Mouse (Mus musculus) kidney, postnatal 25 days (tissue): ENCODE data around the gene Fam131b.

ENCODE experiments used
- DNase-seq, 2 experiments: peaks; one replicate each; pipeline ENCODE4 v3.0.0; 2021; ENCODE audit warnings: mixed read lengths in 2 of 2

Fam131b gene

GRCm38 (mm10) chr6:42324482-42325267 lies at the start of gene Fam131b:
Gene Fam131b, minus strand, starts transcription at chr6:42324643.
- peak in 1 of 2 experiments; percentile 38 for DNase-seq

GRCm38 (mm10) chr6:42373669-42374430 lies 49.4 kb upstream of the Fam131b start:
- DNase-seq, result peak in 1 of 2 experiments; percentile 40

- DNase-seq, result peak; percentile 74 to 87
Observed at GRCm38 (mm10) chr6:42372816-42373547, 48.5 kb upstream of the Fam131b start, which contains the start of gene Epha1. Gene Epha1, minus strand, starts transcription at chr6:42373268.

GRCm38 (mm10) chr6:42372421-42372815 lies 48.0 kb upstream of the Fam131b start:
- peak in 1 of 2 experiments; percentile 31 for DNase-seq

GRCm38 (mm10) chr6:42372001-42372400 lies 47.6 kb upstream of the Fam131b start:
- peak in 1 of 2 experiments; percentile 25 for DNase-seq

- DNase-seq, result peak in 1 of 2 experiments; percentile 34
Observed at GRCm38 (mm10) chr6:42370630-42371363, 46.4 kb upstream of the Fam131b start.

- peak; percentile 66 to 77 for DNase-seq
Observed at GRCm38 (mm10) chr6:42369870-42370269, 45.4 kb upstream of the Fam131b start.

GRCm38 (mm10) chr6:42365215-42365614 lies 40.8 kb upstream of the Fam131b start:
- no peak for DNase-seq

GRCm38 (mm10) chr6:42364607-42365006 lies 40.2 kb upstream of the Fam131b start:
- DNase-seq, result peak in 1 of 2 experiments; percentile 23

- peak in 1 of 2 experiments; percentile 25 for DNase-seq
Observed at GRCm38 (mm10) chr6:42364066-42364465, 39.6 kb upstream of the Fam131b start.

GRCm38 (mm10) chr6:42362974-42363373 lies 38.5 kb upstream of the Fam131b start:
- DNase-seq, result no peak

GRCm38 (mm10) chr6:42362497-42362896 lies 38.1 kb upstream of the Fam131b start:
- DNase-seq, result peak in 1 of 2 experiments; percentile 19

GRCm38 (mm10) chr6:42362074-42362473 lies 37.6 kb upstream of the Fam131b start:
- DNase-seq, result peak in 1 of 2 experiments; percentile 17

- DNase-seq, result peak in 1 of 2 experiments; percentile 21
Observed at GRCm38 (mm10) chr6:42361041-42361895, 36.8 kb upstream of the Fam131b start.

GRCm38 (mm10) chr6:42360231-42360840 lies 35.9 kb upstream of the Fam131b start:
- peak in 1 of 2 experiments; percentile 32 for DNase-seq

- DNase-seq, result peak in 1 of 2 experiments; percentile 27
Observed at GRCm38 (mm10) chr6:42359364-42360147, 35.1 kb upstream of the Fam131b start.

- DNase-seq, result peak in 1 of 2 experiments; percentile 30
Observed at GRCm38 (mm10) chr6:42358901-42359300, 34.5 kb upstream of the Fam131b start.

- DNase-seq, result peak in 1 of 2 experiments; percentile 31
Observed at GRCm38 (mm10) chr6:42357901-42358300, 33.5 kb upstream of the Fam131b start.

- DNase-seq, result peak in 1 of 2 experiments; percentile 24
Observed at GRCm38 (mm10) chr6:42356913-42357312, 32.5 kb upstream of the Fam131b start.
